Mouse (Mus musculus): Measurements from ENCODE around the gene Lrrc4b. TPM values are rescaled to one million over a fixed set of nuclear protein-coding genes. Genes with fewer than 3 reads are reported as not detected.
A peak's percentile ranks its signal among the peaks of the same experiment; 100 is the strongest.

Lrrc4b gene
- polyA plus RNA-seq, 1 experiment from 2014 or later: 1.7 TPM

DNA sequence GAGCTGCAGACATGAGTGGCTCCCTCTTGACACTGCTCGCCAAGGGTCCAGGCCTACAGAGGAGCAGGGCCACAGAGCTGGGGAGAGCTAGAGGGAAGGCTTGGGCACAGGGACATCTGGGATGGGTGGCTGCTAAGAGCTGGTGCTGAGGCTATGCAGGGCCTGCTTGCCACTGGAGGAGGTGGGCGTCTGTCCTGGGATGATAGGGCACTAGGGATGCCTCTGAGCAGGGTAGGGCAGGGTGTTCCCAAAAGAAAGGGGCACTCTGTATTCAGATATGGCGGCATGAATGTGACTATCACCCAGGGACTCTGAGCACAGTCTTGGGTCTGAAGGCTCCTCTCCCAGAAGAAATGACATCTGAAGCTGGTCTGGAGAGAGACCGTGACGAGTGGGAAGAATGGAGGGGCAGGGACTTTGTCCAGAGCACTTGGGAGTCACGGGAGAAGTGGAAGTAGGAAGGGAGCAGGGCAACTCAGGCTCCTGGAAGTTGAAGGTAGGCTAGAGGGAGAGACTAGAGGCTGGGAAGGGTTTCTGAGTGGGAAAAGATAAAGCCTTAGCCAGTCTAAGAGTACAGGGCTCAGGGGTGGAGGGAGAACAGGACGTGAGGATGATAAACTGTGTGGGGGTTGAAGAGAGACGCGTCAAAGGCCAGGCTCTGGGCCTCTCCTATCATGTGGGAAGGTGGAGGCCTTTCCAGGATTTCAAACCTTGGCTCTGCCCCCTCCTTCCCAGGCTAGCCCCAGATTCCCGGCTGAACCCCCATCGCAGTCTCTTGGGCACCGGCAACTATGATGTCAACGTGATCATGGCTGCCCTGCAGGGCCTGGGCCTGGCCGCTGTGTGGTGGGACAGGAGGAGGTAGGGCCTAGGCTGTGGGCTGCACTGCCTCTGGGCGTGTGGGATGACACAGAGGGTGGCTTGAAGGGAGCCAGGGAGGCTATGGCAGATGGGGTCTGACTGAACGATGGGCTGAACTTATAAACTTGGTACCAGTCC lies 41.2 kb downstream of the Lrrc4b start:
- peak overlapping the region; percentile 91 for H3K27ac ChIP-seq
- 60% methylated on average over 16 of the region's 16 CpGs for WGBS
- peak overlapping the region; percentile 73 for H3K4me3 ChIP-seq
- peaks cover 11% of the 10 kb centered on the region; the same call in 1 of the 2 replicates for H3K27me3 ChIP-seq (ENCODE audit: insufficient read depth, poor library complexity, severe bottlenecking)
- H3K36me3 ChIP-seq: peaks cover 2% of the 10 kb centered on the region; the same call in 1 of the 2 replicates
- peaks cover 89% of the 10 kb centered on the region for H3K4me1 ChIP-seq
- DNase-seq (ENCODE audit: low spot score): peak; percentile 76
- H3K9me3 ChIP-seq: no peaks in the 10 kb centered on the region

DNA sequence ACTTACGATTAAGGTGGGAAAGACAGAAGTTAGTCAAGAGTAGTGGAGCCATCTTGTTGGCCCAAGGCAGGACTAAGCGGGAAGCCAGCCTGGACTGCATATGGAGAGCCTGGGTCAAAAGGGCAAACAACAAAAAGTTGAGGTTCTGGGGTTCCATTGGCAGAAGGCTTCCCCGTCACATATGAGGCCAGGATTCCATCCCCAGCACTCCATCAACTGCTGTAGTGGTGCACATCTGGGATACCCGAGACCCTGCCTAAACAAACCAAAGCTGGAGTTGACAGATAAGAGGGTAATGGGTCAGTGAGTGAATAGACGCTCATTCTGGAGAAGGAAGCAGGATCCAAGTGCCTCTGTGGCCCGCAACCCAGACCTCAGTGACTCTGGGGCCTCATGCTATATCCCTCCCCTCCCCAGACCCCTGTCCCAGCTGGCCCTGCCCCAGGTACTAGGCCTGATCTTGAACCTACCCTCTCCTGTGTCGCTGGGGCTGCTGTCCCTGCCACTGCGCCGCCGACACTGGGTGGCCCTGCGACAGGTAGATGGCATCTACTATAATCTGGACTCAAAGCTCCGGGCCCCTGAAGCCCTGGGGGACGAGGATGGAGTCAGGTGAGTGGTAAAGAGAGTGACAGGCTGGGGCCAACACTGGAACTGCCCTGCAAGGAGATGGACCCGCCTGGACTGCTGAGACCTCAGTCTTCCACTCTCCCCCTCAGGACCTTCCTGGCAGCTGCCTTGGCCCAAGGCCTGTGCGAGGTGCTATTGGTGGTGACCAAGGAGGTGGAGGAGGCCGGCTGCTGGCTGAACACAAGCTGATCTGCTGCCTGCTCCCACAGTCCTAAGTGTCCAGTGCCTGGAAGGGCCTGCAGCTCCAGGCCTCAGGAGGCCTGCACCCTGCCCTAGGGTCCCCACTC lies 42.1 kb downstream of the Lrrc4b start:
- peak overlapping the region; percentile 91 for H3K27ac ChIP-seq
- DNase-seq (ENCODE audit: low spot score): peak; percentile 79
- peaks cover 15% of the 10 kb centered on the region for H3K27me3 ChIP-seq (ENCODE audit: insufficient read depth, poor library complexity, severe bottlenecking)
- peaks cover 86% of the 10 kb centered on the region for H3K4me1 ChIP-seq
- 68% methylated on average over 16 of the region's 16 CpGs for WGBS
- H3K36me3 ChIP-seq: peaks cover 2% of the 10 kb centered on the region; the same call in 1 of the 2 replicates
- H3K4me3 ChIP-seq: peak overlapping the region; percentile 10; the same call in 1 of the 2 replicates
- H3K9me3 ChIP-seq: no peaks in the 10 kb centered on the region

DNA sequence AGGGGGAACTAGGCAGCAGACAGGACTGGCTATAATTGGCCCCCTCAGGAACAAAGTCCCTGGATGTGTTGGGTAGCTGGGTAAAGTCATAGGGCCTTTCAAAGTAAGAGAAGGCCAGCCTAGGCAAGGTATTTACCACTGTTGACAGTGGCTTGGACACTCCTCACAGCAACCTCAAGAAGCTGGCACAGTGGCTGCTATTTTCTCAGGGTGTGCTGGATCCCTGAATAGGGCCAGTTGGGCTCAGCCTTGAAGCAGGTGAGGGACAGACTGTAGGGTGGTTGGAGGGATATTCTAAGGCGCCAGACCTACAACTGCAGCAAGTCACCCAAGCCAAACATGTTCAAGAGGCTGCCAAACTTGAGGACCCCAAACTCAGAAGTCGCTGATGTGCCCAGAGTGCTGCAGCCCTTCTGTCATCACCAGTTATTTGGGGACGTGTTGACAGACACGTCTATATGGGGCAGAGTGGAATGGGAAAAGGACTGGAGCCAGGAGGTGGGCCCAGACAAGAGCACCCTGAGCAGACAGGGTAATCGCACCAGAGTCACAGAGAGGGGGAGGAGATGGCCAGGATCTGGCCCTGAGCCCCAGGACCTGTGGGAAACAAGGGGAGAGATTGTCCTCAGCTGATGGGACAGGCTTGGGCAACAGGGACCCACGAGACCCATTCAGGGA lies 43.2 kb downstream of the Lrrc4b start:
- WGBS: 21% methylated on average over 6 of the region's 6 CpGs

DNA sequence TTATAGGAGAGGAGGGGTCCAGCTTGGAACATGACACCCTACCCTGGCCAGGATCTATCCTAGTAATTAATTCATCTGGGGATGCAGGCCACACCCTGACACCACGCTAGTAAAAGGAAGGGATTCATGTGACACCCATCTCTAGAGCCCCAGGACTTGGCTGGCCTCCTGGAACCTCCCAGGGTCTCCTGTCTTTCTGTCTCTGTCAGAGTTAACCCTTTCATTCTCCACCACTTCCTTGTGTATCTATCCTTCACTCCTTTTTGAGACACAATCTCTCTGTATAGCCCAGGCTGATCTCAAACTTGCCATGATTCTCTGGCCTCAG lies 43.7 kb downstream of the Lrrc4b start:
- H3K36me3 ChIP-seq: peaks cover 2% of the 10 kb centered on the region; the same call in 1 of the 2 replicates
- peak overlapping the region; percentile 64 for H3K4me3 ChIP-seq
- peaks cover 70% of the 10 kb centered on the region for H3K4me1 ChIP-seq
- no peaks in the 10 kb centered on the region for H3K9me3 ChIP-seq
- no peak for DNase-seq (ENCODE audit: low spot score)
- H3K27me3 ChIP-seq (ENCODE audit: insufficient read depth, poor library complexity, severe bottlenecking): peaks cover 25% of the 10 kb centered on the region
- WGBS: 4% methylated on average over 1 of the region's 1 CpGs
- H3K27ac ChIP-seq: peak overlapping the region; percentile 91

More for the DNA sequence above, 43.2 kb downstream of the Lrrc4b start:
- Histone ChIP-seq H3K36me3 (peaks cover 2% of the 10 kb centered on the region; the same call in 1 of the 2 replicates), H3K4me3 (peak overlapping the region; percentile 64), H3K27me3 (ENCODE audit: insufficient read depth, poor library complexity, severe bottlenecking) (peaks cover 21% of the 10 kb centered on the region), H3K9me3 (no peaks in the 10 kb centered on the region), H3K4me1 (peaks cover 75% of the 10 kb centered on the region), H3K27ac (peak overlapping the region; percentile 91)
- peak; percentile 95 for DNase-seq (ENCODE audit: low spot score)

DNA sequence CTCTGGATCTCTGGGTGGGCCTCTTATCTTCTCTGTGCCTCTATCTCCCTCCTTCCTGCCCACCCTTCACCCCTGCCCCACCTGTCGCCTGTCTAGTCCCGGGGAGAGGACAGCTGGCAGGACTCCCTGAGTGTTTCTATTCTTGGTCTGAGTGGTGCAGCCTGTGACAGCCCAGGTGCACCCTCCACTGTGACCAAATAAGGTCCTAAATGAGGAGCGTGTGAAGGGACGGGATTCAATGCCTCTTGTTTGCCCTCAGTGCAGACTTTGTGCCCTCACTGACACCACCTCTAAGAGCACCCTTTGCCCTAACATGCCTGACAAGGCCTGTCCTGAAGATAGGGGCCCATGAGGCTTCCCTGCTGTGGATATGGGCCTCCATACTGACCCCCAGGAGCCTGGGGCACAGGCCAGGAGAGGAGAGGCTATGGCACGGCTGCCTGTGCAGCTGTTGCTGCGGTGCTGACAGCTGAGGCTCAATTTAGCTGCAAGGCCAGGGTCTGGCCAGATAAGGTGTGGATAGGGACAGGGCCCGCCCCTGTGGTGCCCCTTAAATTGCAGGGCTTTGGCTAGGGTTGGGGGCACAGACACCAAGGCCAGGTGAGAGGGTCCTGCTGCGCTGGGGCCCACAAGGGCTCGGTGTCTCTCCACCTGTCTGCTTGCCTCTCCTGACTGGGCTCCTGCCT lies 44.3 kb downstream of the Lrrc4b start:
- WGBS: 24% methylated on average over 9 of the region's 9 CpGs
- Histone ChIP-seq H3K4me3 (peak overlapping the region; percentile 64), H3K36me3 (peaks cover 2% of the 10 kb centered on the region; the same call in 1 of the 2 replicates), H3K4me1 (peaks cover 70% of the 10 kb centered on the region), H3K27me3 (ENCODE audit: insufficient read depth, poor library complexity, severe bottlenecking) (peaks cover 29% of the 10 kb centered on the region), H3K27ac (peak overlapping the region; percentile 91), H3K9me3 (no peaks in the 10 kb centered on the region)
- DNase-seq (ENCODE audit: low spot score): peak; percentile 96

DNA sequence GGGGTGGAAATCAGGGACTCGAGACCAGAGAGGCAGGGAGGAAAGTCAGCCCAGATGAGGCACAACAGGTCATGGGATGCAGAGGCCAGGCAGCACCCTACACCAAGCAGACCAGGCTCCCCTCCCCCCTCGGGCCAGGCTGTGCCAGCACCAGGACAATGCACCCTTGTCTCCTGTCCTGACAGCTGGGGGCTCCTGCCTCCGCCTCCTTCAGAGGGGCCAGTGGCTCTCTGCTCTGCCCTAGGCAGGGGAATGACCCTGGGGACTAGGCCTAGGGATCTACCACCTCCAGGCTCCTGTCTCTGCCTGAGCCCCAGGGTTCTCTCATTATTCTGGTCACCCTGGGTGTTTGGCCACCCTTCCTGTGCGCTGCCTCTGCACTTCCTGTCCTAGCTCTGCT lies 45.6 kb downstream of the Lrrc4b start:
- Histone ChIP-seq H3K4me3 (peak overlapping the region; percentile 64), H3K36me3 (0 out of 2 replicates have a peak, but pooled peaks cover 2% of the 10 kb centered on the region), H3K9me3 (no peaks in the 10 kb centered on the region), H3K4me1 (peaks cover 57% of the 10 kb centered on the region), H3K27me3 (ENCODE audit: insufficient read depth, poor library complexity, severe bottlenecking) (peaks cover 38% of the 10 kb centered on the region), H3K27ac (peak overlapping the region; percentile 91)
- no peak for DNase-seq (ENCODE audit: low spot score)
- 11% methylated on average over 4 of the region's 4 CpGs for WGBS

DNA sequence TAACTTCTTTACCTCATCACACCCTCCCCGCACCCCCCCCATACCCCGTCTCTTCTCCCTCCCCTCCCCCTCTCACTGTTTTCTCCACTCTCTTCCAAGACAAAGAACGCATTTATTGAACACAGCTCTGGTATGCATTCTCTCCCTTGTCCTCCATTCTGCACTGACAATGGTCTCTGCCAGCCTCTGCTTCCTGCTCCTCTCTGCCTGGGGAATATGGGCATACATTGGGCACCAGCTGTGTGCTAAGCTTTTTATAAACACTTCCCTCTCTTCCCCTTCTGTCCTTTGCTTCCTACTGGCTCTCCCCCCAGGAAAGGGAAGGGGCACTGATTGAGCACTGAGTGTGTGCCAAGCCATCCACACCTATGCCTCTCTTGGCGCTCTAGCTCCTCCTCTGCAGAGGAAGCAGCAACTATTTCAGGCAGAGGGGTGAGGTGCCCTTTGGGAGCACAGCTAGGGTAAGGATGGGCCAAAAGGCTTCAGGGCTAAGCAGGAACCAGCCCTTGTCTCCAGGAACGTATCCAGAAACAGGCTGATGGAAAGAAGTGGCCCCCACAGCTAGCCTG lies 46.3 kb downstream of the Lrrc4b start:
- Histone ChIP-seq H3K36me3 (0 out of 2 replicates have a peak, but pooled peaks cover 2% of the 10 kb centered on the region), H3K9me3 (no peaks in the 10 kb centered on the region), H3K27ac (peak overlapping the region; percentile 91), H3K4me3 (peak overlapping the region; percentile 64), H3K4me1 (peaks cover 57% of the 10 kb centered on the region), H3K27me3 (ENCODE audit: insufficient read depth, poor library complexity, severe bottlenecking) (peaks cover 43% of the 10 kb centered on the region)
- WGBS: 30% methylated on average over 5 of the region's 5 CpGs
- DNase-seq (ENCODE audit: low spot score): no peak

DNA sequence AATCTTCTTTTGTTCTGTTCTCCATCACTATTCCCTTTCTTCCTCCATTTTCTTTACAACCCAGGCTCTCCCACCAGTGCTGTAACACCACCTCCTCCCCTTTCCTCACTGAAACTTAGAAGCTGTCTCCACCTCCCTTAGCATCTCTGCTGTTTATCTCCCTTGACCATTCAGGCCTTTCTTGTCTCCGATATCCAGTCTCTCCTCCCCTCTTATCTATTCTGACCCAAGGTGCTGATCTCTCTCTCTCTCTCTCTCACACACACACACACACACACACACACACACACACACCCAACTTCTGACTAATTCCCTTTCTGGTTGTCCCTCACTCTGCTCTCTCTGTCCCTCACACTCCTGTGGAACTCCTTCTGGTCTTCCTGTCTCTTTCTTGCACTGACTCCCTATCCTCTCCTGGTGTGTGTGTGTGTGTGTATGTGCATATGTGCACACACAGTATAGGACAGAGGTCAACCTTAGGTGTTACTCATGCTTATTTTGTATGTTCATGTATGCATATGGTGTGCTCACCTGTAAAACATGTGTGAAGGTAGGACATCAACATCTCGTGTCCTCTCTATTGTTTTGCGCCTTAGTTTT lies 54.1 kb downstream of the Lrrc4b start:
- Histone ChIP-seq H3K27me3 (ENCODE audit: insufficient read depth, poor library complexity, severe bottlenecking) (peaks cover 29% of the 10 kb centered on the region), H3K4me3 (peak overlapping the region; percentile 49), H3K27ac (peak overlapping the region; percentile 81), H3K36me3 (peaks cover 20% of the 10 kb centered on the region), H3K9me3 (no peaks in the 10 kb centered on the region), H3K4me1 (peaks cover 36% of the 10 kb centered on the region)
- no peak for DNase-seq (ENCODE audit: low spot score)
- 43% methylated on average over 3 of the region's 3 CpGs for WGBS

DNA sequence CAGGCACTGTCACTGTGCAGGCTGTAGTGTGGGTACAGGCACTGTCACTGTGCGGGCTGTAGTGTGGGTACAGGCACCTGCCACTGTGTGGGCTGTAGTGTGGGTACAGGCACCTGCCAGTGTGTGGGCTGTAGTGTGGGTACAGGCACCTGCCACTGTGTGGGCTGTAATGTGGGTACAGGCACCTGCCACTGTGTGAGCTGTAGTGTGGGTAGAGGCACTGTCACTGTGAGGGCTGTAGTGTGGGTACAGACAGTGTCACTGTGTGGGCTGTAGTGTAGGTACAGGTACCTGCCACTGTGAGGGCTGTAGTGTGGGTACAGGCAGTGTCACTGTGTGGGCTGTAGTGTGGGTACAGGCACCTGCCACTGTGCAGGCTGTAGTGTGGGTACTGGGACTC lies 55.3 kb downstream of the Lrrc4b start:
- Histone ChIP-seq H3K9me3 (no peaks in the 10 kb centered on the region), H3K27ac (peak overlapping the region; percentile 22; the same call in 1 of the 2 replicates), H3K4me1 (peaks cover 36% of the 10 kb centered on the region), H3K27me3 (ENCODE audit: insufficient read depth, poor library complexity, severe bottlenecking) (peaks cover 20% of the 10 kb centered on the region; the same call in 1 of the 2 replicates), H3K36me3 (peaks cover 25% of the 10 kb centered on the region), H3K4me3 (peak overlapping the region; percentile 25)
- DNase-seq (ENCODE audit: low spot score): no peak
- WGBS: 89% methylated on average over 1 of the region's 1 CpGs

DNA sequence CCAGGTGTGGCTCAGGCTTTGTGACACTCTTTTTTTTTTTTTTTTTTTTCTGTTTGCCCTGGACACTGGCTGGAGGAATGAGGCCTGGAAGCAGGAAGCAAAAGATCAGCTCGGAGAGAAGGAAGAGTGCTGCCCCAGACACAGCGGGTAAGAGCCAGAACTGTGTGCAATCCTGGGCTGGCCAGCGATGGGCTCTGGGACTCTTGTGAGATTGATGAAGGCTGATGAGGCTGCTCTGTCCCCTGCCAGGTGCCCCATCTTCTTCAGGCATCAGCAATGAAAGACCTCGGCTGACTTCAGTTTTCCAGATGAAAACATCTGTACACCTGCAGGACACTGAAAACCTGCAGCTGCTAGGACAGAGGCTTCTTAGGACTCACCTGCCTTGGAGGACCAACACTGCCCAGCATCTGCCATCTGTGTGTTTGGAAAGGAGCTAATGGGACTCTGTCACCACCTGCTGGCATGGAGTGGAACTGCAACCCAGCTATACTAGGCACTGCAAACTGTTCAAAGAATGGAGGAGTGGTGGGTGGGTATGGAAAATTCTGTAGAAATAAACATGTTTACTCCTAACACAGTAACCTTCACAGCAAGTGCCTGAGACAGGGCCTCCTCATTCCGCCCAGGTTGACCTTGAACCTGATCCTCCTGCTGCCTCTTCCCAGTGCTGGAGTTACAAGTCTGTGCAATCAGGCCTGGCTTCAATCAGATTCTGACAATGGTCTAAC lies 56.2 kb downstream of the Lrrc4b start:
- peak; percentile 90 for DNase-seq (ENCODE audit: low spot score)
- peaks cover 30% of the 10 kb centered on the region for H3K4me1 ChIP-seq
- peaks cover 33% of the 10 kb centered on the region for H3K36me3 ChIP-seq
- H3K27me3 ChIP-seq (ENCODE audit: insufficient read depth, poor library complexity, severe bottlenecking): peaks cover 15% of the 10 kb centered on the region; the same call in 1 of the 2 replicates
- H3K4me3 ChIP-seq: no peak overlapping the region
- H3K27ac ChIP-seq: no peak overlapping the region
- WGBS: 25% methylated on average over 5 of the region's 5 CpGs
- no peaks in the 10 kb centered on the region for H3K9me3 ChIP-seq
